Mouse (Mus musculus): Measurements from ENCODE around the gene Bclaf3. TPM values are rescaled to one million over a fixed set of nuclear protein-coding genes. Genes with fewer than 3 reads are reported as not detected.
A peak's percentile ranks its signal among the peaks of the same experiment; 100 is the strongest.

The Bclaf3 gene
- polyA plus RNA-seq, 1 experiment from 2014 or later, result 7.3 TPM

- peak; percentile 38; the same call in 1 of the 2 replicates for ATAC-seq (ENCODE audit: low FRiP score, low TSS enrichment)
- no peak for TF ChIP-seq CTCF (IDR thresholded peaks at IDR 0.05; ENCODE audit: low read depth)
- TF ChIP-seq EP300 (optimal IDR thresholded peaks at IDR 0.05), result no peak
Measured at GRCm38 (mm10) chrX:159604832-159605231, 78.3 kb downstream of the Bclaf3 start.

GRCm38 (mm10) chrX:159606936-159607335, 80.4 kb downstream of the Bclaf3 start:
- DNase-seq (ENCODE audit: low spot score) (no peak), ATAC-seq (ENCODE audit: low FRiP score, low TSS enrichment) (no peak)
- Histone ChIP-seq H3K4me2 (replicated peaks; ENCODE audit: low read depth) (no peak overlapping the region), H3K36me3 (ENCODE audit: control insufficient read depth, insufficient read depth, low read length) (no peaks in the 10 kb centered on the region), H3K27me3 (ENCODE audit: control insufficient read depth, insufficient read depth, low read length) (no peaks in the 10 kb centered on the region), H3K4me1 (replicated peaks; ENCODE audit: control insufficient read depth, insufficient read depth) (no peaks in the 10 kb centered on the region), H3K9ac (ENCODE audit: low read length) (no peak overlapping the region), H3K27ac (replicated peaks) (no peak overlapping the region), H3K9me3 (ENCODE audit: control insufficient read depth, low read length) (no peaks in the 10 kb centered on the region), H3K4me3 (ENCODE audit: low read depth, low read length) (no peak overlapping the region)
- TF ChIP-seq CTCF (IDR thresholded peaks at IDR 0.05; ENCODE audit: low read depth), result peak; percentile 63
- TF ChIP-seq EP300 (optimal IDR thresholded peaks at IDR 0.05), result no peak
- 47% methylated on average over 6 of the region's 6 CpGs for WGBS

More at GRCm38 (mm10) chrX:159604832-159605231, 78.3 kb downstream of the Bclaf3 start:
- Histone ChIP-seq H3K27ac (replicated peaks) (no peak overlapping the region), H3K4me1 (replicated peaks; ENCODE audit: control insufficient read depth, insufficient read depth) (no peaks in the 10 kb centered on the region), H3K27me3 (ENCODE audit: control insufficient read depth, insufficient read depth, low read length) (no peaks in the 10 kb centered on the region), H3K9me3 (ENCODE audit: control insufficient read depth, low read length) (no peaks in the 10 kb centered on the region), H3K4me3 (ENCODE audit: low read depth, low read length) (no peak overlapping the region), H3K9ac (ENCODE audit: low read length) (no peak overlapping the region), H3K36me3 (ENCODE audit: control insufficient read depth, insufficient read depth, low read length) (no peaks in the 10 kb centered on the region), H3K4me2 (replicated peaks; ENCODE audit: low read depth) (no peak overlapping the region)
- 52% methylated on average over 2 of the region's 2 CpGs for WGBS
- DNase-seq (ENCODE audit: low spot score), result no peak

- ATAC-seq (ENCODE audit: low FRiP score, low TSS enrichment), result peak; percentile 68
- TF ChIP-seq EP300 (optimal IDR thresholded peaks at IDR 0.05), result no peak
- TF ChIP-seq CTCF (IDR thresholded peaks at IDR 0.05; ENCODE audit: low read depth), result peak; percentile 77
- no peak overlapping the region for H3K27ac ChIP-seq (replicated peaks)
- H3K9me3 ChIP-seq (ENCODE audit: control insufficient read depth, low read length), result no peaks in the 10 kb centered on the region
- peak overlapping the region; percentile 51 for H3K4me3 ChIP-seq (ENCODE audit: low read depth, low read length)
- peak; percentile 14 for DNase-seq (ENCODE audit: low spot score)
- H3K9ac ChIP-seq (ENCODE audit: low read length), result 0 out of 2 replicates have a peak overlapping the region, but pooled peaks have one; percentile 13
- H3K4me1 ChIP-seq (replicated peaks; ENCODE audit: control insufficient read depth, insufficient read depth), result no peaks in the 10 kb centered on the region
- no peaks in the 10 kb centered on the region for H3K36me3 ChIP-seq (ENCODE audit: control insufficient read depth, insufficient read depth, low read length)
- 12% methylated on average over 12 of the region's 12 CpGs for WGBS
- H3K27me3 ChIP-seq (ENCODE audit: control insufficient read depth, insufficient read depth, low read length), result no peaks in the 10 kb centered on the region
- H3K4me2 ChIP-seq (replicated peaks; ENCODE audit: low read depth), result peak overlapping the region; percentile 70
Measured at GRCm38 (mm10) chrX:159626208-159626906, 99.9 kb downstream of the Bclaf3 start.

GRCm38 (mm10) chrX:159626907-159627587, 100.6 kb downstream of the Bclaf3 start, which contains the start of gene Sh3kbp1:
TSS of gene Sh3kbp1 (plus strand) at chrX:159627272.
- ATAC-seq (ENCODE audit: low FRiP score, low TSS enrichment) (peak; percentile 90), DNase-seq (ENCODE audit: low spot score) (peak; percentile 73)
- peak within 1 kb of the TSS; percentile 70 for H3K4me2 ChIP-seq (replicated peaks; ENCODE audit: low read depth)
- H3K9me3 ChIP-seq (ENCODE audit: control insufficient read depth, low read length), result no peaks in the 10 kb centered on the region
- TF ChIP-seq EP300 (optimal IDR thresholded peaks at IDR 0.05) (no peak), CTCF (IDR thresholded peaks at IDR 0.05; ENCODE audit: low read depth) (peak; percentile 58)
- 7% methylated on average over 19 of the region's 60 CpGs for WGBS
- H3K9ac ChIP-seq (ENCODE audit: low read length), result peak within 1 kb of the TSS; percentile 54
- no peaks in the 10 kb centered on the region for H3K27me3 ChIP-seq (ENCODE audit: control insufficient read depth, insufficient read depth, low read length)
- H3K4me3 ChIP-seq (ENCODE audit: low read depth, low read length), result peak within 1 kb of the TSS; percentile 51
- peak within 1 kb of the TSS; percentile 45; the same call in 1 of the 2 replicates for H3K27ac ChIP-seq (replicated peaks)
- no peaks in the 10 kb centered on the region for H3K4me1 ChIP-seq (replicated peaks; ENCODE audit: control insufficient read depth, insufficient read depth)
- H3K36me3 ChIP-seq (ENCODE audit: control insufficient read depth, insufficient read depth, low read length), result no peaks in the 10 kb centered on the region

GRCm38 (mm10) chrX:159627588-159628566, 101.4 kb downstream of the Bclaf3 start:
- Histone ChIP-seq H3K27ac (replicated peaks) (peak overlapping the region; percentile 45; the same call in 1 of the 2 replicates), H3K36me3 (ENCODE audit: control insufficient read depth, insufficient read depth, low read length) (no peaks in the 10 kb centered on the region), H3K27me3 (ENCODE audit: control insufficient read depth, insufficient read depth, low read length) (no peaks in the 10 kb centered on the region), H3K4me2 (replicated peaks; ENCODE audit: low read depth) (peak overlapping the region; percentile 70), H3K9ac (ENCODE audit: low read length) (peak overlapping the region; percentile 54), H3K4me3 (ENCODE audit: low read depth, low read length) (peak overlapping the region; percentile 51), H3K4me1 (replicated peaks; ENCODE audit: control insufficient read depth, insufficient read depth) (no peaks in the 10 kb centered on the region), H3K9me3 (ENCODE audit: control insufficient read depth, low read length) (no peaks in the 10 kb centered on the region)
- 11% methylated on average over 32 of the region's 56 CpGs for WGBS
- peak; percentile 47; the same call in 1 of the 2 replicates for ATAC-seq (ENCODE audit: low FRiP score, low TSS enrichment)
- no peak for TF ChIP-seq CTCF (IDR thresholded peaks at IDR 0.05; ENCODE audit: low read depth)
- no peak for TF ChIP-seq EP300 (optimal IDR thresholded peaks at IDR 0.05)
- peak; percentile 15 for DNase-seq (ENCODE audit: low spot score)
